Mouse (Mus musculus) kidney, adult 2 months (tissue): ENCODE measurements around the gene Scaper.

Source experiments
- CTCF ChIP-seq: fragments of 200-500 bp; conservative IDR thresholded peaks from 2 replicates; pipeline ENCODE4 v1.5.1; 2011; ENCODE audit warnings: low read depth, mild to moderate bottlenecking, control low read depth, low read length, moderate library complexity, mixed read lengths; ENCODE audit not compliant: insufficient read depth, insufficient read length
- POLR2A ChIP-seq: fragments of 200-500 bp; IDR thresholded peaks from one replicate; pipeline ENCODE4 v1.6.1; 2011; ENCODE audit warnings: low read depth, low read length, control low read depth

- TF ChIP-seq POLR2A = no peak
- TF ChIP-seq CTCF = no peak
Measured at GRCm38 (mm10) chr9:55540391-55540770, 397.5 kb downstream of the Scaper start.
